Mouse (Mus musculus): ENCODE measurements around the gene Agtrap.

Agtrap gene

DNA sequence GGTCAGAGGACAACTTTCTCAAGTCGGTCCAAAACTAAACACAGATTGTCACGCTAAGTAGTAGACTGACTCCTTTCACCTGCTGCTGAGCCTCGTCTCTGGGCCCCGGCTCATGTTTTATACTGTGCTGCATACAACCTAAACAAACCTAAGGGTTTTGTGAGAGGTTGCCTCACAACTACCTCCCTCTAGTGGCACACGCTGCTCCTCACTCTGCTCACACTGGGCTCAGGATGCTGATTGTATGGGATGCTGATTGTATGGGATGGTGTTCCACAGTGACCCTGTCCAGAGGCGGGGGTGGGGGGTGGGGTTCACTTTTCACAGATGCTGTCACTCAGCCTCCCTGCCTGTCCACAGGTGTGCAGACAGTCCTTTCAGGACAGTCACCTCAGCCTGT, 8.6 kb downstream of the Agtrap start:
- WGBS: 62% methylated on average over 6 of the region's 6 CpGs

DNA sequence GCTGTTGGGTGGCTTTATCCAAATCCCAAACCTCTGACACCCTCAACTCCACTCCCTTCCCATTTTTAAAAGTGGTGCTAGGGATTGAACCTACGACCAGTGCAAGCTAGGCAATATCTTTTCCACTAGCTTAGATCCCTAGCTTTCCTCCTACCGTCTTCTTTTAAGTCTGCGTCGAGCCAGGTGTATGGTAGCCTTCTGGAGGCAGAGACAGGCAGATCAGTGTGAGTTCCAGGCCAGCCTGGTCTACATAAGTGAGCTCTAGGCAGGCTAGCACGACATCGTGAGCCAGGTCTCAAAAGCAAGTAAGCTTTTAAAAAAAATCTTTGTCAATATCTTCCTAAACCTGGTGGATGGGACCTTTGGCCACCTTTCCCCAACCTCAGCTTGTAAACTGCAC, 11.9 kb downstream of the Agtrap start:
- WGBS: 94% methylated on average over 6 of the region's 6 CpGs

DNA sequence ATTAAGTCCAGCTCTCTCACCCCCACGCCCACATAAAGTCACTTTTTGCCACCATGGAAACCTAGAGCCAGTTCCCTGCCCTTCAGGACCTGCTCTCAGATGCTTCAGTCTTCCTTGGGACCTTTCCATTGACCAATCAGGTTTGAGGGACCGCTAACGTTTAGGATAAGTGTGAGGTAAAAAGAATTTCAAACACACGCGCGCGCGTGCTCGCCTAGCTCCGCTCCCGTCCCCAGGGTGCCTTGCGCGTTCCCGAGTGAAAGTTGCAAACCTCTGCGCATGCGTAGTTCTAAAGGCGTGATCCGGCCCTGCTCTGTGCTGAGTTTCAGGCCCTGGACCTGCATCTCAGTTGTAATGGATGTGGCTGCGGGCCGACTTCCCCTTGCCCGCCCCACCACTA, 12.6 kb downstream of the Agtrap start:
- 46% methylated on average over 21 of the region's 21 CpGs for WGBS

DNA sequence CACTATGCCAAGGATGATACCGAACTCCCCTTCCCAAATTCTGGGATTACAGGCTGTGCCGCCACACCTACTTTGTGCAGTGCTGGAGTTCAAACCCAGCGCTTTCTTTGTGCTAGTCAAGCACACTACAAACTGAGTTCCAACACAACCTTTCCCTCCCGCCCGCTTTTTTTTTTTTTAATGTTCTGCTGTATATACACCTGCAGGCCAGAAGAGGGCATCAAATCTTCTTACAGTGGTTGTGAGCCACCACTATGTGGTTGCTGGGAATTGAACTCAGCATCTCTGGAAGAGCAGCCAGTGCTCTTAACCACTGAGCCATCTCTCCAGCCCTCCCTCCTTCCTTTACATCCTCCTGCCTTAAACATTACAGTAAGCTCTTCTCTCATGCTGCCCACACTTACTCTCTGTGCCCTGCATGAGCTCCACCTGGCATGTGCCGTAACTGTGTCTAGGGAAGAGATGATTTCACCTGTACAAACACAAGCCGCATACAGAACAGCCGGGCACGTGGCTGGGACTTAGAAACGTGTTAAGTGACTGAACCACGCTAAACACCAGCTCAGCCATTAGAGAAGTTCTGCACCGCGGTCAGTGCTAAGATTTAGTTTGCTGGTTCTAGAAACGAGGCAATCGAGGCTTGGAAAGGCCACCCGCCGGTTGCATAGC, 13.2 kb downstream of the Agtrap start:
- WGBS: 54% methylated on average over 17 of the region's 17 CpGs

DNA sequence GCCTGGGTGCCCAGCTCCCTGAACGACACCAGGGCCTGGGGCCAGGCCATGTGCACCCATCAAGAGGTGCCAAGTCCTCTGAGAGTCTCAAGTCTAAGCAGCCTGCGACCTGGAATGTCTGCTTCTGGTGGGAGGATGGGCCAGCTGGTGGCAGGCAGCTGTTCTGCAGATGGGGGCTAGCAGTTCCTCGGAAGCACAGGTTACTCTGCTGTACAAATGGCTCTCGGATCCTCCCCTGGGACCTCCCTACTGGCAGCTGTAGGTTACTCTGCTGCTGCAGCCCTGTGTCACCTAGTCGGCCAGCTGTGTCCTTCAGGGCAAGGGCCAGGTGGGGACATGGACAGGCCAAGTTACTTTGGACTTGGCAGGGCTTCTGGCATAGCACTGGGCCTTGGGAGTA, 16.3 kb downstream of the Agtrap start:
- WGBS: 76% methylated on average over 5 of the region's 5 CpGs

DNA sequence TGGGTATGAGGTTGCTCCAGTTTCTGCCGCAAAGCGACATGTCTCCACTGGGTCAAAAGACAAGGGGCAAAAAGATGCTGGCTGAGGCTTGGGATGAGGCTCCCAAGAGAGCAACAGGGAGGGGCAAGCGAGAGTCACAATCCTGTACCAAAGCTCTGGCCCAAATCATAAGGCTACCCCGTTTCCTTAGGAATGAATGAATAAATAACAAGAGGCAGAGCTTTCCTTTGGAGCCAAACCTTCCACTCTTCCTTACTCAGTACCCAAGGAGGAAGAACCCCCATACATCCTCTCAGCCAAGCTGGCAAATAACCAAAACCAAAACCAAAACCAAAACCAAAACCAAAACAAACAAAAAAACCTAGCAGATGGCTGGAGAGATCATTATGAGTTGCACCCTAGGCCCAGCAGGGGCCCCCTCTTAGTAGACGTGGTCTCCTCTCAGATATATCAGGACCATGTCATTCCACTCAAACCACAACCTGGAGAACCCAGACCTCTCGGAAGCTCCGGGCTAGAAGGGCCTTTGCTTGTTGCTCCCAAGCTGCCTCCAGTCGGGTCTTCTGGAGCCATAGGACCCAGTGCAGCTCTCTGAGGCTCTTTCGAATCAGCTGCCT, 18.1 kb downstream of the Agtrap start:
- WGBS: 90% methylated on average over 9 of the region's 9 CpGs

DNA sequence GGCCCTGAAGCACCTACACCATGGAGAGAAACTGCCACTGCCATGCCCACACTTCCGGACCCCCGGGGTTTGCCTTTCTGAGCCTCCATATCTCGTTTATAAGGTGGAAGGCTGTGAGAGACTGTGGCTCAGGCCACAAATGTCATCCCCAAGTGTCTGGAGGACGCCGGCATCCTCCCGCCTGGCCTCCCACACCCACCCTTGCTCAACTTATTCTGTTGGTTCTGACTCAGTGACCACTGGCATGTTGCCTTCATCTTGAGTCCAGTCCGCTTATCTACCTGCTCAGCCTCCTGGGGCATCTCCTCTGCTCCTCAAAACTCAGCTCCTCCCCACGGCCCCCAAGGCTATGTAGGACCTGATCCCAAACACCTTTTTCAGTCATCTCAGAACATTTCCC, 20.5 kb downstream of the Agtrap start:
- WGBS: 94% methylated on average over 8 of the region's 8 CpGs

DNA sequence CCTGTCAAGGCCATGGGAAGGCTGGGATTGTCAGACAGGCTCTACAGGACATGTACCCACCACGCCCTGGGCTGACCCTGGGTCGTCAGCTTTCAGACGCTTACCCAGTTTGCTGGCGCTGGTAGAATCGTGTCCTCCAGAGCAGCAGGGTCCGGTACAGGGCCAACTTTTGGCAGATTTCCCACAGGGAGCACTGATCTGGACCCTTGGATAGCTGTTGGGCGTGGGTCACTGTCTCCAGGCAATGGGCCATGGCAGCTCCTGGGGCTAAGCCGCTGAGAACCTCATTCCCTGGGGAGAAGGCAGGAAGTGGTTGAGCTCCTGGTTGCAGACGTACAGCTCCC, 21.5 kb downstream of the Agtrap start:
- WGBS: 81% methylated on average over 9 of the region's 9 CpGs

DNA sequence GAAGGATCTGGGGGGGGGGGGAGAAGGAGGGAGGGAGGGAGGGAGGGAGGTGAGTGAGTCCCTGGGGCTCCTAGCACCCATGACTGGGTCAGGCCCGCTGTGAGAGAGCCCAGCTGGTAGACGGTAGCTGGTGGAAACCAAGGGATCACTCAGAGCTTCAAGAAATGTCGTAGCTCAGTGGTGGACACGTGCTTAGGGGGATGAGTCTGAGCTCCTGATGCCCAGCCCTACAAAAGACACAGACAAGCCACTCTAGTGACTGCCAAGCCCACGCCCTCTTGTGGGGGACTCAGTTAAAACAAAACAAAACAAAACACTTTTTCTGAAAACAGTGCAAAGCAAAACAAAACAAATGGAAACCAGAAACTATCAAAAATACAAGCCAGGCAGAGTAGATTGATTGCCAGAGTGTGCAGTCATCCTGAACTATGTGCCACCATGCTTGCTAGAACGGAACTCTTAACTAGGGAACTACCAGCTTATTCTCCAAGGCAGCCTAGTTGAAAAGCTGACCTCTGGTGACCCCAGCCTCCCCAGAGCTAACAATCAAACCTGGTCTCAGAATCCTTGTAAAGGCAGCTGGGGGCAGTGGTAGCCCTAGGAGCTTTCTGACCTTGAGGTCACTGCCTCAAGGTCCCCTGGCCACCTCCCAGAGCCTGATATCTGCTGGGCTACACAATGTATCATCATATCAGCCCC, 22.0 kb downstream of the Agtrap start:
- WGBS: 49% methylated on average over 6 of the region's 6 CpGs

DNA sequence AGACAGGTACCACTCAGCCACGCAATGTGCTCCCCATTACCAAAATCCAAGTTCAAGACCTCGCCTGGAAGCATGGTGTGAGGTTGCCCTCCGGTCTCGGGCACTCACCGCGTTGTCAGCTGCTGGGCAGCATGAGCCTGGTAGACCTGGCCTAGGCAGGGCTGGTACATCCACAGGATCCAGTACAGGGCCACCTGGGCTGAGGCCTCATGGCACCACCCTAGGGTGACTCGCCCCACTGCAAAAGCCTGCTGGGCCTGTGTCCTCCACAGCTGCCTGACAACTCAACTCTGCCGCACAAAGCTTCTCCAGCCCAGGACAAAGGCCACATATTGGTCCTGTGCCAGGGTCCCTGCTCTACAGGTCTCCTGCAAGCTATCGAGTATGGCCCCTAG, 26.7 kb downstream of the Agtrap start:
- WGBS: 92% methylated on average over 9 of the region's 9 CpGs

DNA sequence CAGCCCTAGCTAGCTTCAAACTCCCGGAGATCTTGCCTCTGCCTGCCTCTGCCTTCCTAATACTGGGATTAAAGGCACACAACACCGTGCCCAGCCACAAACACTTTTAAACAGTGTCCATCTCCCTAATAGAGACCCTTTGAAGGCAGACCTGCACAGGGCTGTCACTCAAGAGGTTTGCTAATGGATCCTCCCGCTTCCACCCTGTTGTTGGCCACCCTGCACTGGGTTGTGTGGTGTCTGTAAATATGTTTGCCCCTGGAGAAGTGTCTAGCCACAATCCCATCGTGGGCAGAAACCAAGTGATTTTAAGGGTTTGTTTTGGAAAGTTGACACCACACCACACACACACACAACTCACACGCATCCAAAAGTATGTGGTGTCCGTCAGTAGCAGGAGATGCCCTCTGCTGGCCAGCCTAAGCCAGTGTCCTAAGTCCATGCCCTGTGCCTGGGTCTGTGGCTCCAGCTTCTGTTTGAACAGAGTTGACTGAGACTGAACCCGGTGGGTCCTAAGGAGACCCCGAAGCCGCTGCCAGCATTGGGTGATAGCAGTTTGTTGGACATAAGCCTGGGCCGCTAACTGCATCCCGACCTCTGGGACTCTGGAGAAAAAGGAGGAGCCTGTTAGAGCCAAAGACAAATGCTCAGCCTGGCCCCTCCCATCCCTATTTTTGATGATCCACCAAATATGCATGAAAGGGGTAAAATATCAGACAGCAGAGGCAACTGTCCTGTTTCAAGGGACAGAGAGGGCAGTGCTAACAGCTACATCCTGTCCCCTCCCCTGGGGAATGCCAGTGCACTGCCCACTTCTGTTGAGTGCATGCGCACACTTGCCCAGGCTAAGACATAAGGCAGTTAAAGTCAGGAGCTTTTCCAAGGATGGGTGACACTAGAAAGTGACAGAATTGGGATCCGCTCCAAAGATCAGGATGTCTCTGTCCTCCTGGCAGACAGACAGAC, 27.4 kb downstream of the Agtrap start:
- WGBS: 58% methylated on average over 13 of the region's 13 CpGs

DNA sequence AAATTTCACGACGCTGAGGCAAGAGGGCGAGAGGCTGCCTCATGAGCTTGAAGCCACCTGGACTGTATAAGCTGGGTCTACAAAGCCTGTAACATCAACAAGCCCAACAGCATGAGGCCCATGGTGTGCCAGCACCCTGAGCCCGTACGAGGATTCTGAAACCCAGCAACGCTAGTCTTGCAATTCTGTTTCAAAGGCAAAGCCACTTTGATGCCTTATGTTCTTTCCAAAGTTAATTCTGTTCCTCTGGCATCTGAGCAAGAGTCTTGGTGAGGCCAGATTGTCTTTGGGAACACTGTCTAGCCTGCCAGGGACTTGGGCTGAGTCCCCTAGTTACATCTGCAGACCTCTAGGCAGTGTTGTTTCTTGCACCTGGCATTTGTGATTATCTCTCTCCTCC, 28.8 kb downstream of the Agtrap start:
- WGBS: 53% methylated on average over 6 of the region's 6 CpGs

DNA sequence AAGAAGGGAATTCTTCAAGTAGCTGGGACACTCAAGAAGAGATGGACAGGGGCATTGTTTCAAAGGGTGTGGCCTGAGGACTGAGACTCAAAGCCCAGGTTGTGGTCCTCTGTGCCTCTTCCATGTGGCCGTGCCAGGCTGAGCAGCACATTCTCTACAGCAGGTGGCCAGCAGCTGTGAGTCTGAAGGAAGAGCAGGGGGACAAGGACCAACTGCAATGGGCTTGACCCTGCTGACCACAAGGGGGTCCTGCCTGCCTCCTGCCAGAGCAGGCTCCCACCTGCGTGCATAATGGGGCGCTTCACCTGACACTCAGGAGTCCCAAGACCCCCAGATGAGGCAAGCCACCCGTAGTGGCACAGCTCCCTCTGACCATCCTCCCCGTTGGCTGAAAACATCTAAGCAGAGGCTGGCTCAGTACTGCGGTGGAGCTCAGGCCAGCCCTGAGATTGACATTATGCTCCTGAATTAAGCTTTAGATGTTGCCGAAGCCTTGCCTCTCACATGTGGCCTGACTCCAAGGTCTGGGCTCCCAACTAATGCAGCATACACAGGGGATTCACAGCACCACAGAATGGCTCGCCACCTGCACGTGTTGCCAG, 29.5 kb downstream of the Agtrap start:
- WGBS: 73% methylated on average over 9 of the region's 9 CpGs

DNA sequence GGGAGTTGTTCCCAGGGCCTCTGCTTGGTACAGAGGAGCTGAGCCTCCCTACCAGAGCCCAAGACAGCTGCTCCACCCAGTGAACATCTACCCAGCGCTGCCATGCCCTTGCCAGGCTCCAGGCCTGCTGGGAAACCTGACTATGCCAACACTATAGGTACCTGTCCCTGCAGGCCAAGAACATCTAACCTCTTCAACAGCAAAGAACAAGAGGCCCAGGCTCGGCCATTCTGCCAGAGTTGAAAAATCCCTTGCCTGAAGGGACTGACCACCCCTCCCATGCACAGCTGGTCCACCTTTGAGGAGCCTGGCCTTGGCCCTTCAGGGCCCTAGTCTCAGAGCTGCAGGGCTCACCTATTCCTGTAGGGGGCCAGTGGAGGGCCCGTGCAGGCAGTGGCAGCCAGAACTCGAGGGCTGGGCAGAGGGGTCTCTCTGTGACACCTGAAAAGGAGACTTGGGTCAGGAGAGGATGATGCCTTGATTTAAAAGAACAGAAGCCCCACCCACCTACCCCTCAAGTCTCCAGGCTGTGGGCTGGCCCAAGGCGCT, 30.1 kb downstream of the Agtrap start:
- WGBS: 78% methylated on average over 5 of the region's 5 CpGs

DNA sequence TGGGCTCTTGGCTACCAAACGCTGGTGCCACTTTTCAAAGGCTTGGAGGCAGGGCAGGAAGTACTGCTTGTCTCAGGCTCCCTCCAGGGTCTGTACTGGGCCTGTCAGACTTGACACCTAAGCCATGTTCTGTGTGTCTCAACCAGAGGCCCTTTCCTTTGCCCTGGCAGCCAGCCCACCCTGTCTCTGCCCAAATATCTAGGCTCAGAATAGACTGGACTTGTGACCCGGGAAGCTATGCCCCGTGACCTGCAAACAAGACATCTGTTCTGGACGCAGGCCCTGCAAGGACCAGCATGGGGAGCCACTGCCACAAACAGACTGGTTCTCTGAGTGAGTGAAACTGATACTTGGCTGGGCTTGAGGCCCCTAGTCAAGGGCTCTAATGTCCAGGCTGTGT, 31.0 kb downstream of the Agtrap start:
- WGBS: 86% methylated on average over 4 of the region's 4 CpGs

DNA sequence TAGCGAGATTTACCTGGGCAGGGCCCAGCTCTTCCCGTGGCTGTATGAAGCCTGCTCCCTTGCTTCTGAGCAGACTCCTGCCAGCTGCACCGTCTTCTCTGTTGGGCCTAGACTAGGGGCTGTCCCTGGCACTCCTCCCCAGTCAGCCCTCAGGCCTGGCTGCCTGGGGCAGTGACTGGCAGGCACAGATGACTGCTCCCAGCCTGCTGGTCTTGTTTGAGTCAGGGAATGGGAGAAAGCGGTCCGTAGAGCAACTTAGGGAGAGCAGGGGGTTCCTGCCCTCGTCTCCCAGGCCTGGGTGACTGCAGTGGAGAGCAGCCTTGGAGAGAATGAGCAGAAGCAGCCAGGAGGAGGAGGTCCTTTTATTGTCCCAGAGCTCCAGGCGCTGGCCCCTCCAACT, 31.6 kb downstream of the Agtrap start:
- 71% methylated on average over 7 of the region's 7 CpGs for WGBS

DNA sequence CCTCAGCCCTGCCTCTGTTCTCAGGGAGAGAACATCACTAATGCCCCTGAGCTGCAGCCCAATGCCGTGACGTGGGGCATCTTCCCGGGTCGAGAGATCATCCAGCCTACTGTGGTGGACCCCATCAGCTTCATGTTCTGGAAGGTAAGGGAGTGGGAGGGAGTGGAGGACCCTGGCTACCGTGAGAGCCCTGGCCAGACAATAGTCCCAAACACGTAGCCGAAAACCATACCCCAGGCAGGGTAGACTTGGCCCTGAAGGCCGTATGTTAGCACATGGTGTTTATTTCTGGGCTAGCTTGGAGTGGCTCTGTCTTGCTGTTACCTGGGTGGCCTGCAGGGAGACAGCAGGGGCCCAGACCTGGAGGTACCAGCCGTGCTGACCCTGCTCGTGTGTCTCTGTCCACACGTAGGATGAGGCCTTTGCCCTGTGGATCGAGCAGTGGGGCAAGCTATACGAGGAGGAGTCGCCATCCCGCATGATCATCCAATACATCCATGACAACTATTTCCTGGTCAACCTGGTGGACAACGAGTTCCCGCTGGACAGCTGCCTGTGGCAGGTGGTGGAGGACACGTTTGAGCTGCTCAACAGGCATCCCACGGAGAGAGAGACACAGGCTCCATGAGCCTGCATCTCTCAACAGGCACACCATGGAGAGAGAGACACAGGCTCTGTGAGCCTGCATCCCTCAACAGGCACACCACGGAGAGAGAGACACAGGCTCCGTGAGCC, 32.7 kb downstream of the Agtrap start:
- WGBS: 90% methylated on average over 21 of the region's 21 CpGs

DNA sequence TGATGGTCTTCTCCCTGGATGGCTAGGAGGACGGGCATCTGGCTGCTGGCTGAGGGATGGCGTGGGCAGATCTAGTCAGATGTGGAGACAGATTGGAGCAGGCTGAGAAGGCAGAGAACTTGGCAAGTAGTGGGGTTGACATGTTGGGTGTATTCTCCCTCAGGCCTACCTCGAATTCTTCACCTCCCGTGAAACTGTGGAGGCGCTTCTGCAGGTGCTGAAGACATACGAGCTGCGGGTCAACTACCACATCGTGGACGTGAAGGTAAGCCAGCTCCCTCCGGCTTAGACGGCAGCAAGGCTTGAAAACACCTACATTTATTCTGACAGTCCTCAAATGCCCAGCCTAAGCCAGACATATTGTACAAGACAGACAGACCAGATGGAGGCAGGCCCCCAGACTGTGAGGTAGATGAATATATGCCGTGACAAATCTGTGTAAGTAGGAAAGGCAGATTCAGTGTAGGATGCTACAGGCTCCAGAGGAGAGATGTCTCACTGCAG, 34.4 kb downstream of the Agtrap start:
- WGBS: 63% methylated on average over 12 of the region's 12 CpGs

DNA sequence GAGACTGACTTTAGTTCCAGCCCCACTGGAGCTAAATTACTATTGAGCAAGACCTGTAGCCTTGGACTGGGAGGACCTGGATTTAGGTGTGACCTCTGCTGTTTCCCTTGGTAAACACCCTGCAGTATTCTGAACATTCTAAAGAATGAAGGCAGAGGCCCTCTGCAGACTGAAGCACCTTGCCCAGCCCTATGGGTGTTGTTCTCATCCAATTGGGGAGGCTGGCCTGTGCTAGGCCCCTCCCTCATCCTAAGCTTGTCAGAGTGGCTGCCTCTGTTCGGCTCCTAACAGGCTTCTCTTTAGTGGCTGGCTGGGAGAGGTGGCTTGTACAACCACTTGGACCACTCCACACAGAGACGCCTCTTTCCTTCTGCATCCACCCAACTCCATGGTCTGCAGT, 34.9 kb downstream of the Agtrap start:
- WGBS: 58% methylated on average over 2 of the region's 2 CpGs

DNA sequence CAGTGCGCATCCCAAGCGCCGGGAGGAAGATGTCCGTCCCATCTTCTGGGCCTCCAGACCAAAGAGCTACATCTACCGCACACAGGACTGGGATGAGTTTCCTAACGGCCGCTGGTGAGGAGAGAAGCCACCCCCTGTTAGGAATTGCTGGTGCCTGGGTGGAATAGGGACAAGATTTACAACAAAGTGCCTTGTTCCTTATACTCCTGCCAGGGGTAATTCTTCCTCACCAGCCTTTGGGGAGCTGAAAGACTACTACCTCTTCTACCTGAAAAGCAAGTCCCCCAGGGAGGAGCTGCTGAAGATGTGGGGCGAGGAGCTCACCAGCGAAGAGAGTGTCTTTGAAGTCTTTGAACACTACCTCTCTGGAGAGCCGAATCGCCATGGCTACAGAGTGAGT, 35.9 kb downstream of the Agtrap start:
- WGBS: 82% methylated on average over 11 of the region's 11 CpGs
